Mouse (Mus musculus): ENCODE measurements around the gene Med27.

GRCm38 (mm10) chr2:29516621-29517170, 170.1 kb downstream of the Med27 start:
- TF ChIP-seq FLI1 (IDR thresholded peaks at IDR 0.05; ENCODE audit: low read length), result no peak
- TF ChIP-seq GATA1 (IDR thresholded peaks at IDR 0.05; ENCODE audit: borderline replicate concordance, low read length), result no peak
